In the genomic region with DNA sequence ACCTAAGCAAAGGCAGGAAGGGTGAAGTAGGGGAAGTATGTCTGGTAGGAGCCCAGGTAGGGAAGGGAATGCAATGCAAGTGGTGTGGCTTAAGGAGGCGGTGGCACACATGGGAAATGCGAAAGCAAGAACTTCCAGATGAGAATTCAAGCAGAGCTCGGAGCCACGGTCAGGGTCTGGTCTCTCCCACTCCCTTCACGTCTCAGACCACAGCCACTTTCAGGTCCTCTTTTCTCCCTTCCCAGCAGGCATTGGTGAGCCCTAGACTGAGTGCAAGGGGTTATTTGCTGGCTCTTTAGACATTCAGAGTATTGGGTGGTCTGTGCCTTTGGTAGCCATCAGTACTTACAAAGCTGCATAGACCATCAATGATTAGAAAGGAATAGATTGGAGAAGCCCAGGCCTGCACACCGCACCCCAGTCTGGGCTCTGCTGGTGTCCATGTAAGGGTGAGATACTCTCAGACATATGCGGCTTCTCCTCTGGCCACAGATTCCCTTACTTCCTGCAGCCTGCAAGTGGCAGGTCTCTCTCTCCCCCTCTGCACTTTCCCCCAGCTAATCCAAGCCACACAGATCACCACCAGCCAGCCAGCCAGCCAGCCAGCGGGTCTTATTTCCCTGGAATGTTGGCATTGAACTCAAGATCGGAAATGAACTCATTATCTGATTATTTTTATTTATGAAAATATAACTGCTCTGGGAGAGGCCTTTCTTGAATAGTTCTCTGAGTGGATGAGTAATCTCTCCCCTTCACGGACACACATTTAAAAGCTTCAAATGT, we compare ENCODE assay signal across 9 mouse cellular contexts.
DNase-seq lines count a peak whose midpoint lies in the region; ATAC-seq lines count a peak whose summit lies in the region.
"Had no signal": no experiment of that assay in that cellular context is flagged by ENCODE, and none has a peak within 500 bp of the region (broad histone marks: within the 10 kb centered on the region; RNA-seq: fewer than 3 reads in every experiment).

No protein-coding gene starts in this region.

- 61% methylated on average over 10 of the region's 10 CpGs for WGBS in heart, embryonic 14.5 days
- 71% methylated on average over 10 of the region's 10 CpGs for WGBS in heart, embryonic 11.5 days (ENCODE audit: insufficient replicate concordance)
- 82% methylated on average over 10 of the region's 10 CpGs for WGBS in forebrain, embryonic 13.5 days
- 80% methylated on average over 10 of the region's 10 CpGs for WGBS in hindbrain, embryonic 12.5 days

- no peaks in the 10 kb centered on the region for H3K9me3 ChIP-seq in heart, embryonic 14.5 days (ENCODE audit: control insufficient read depth, low read length)
- no peaks in the 10 kb centered on the region for H3K9me3 ChIP-seq in heart, embryonic 11.5 days (replicated peaks; ENCODE audit: control insufficient read depth, low read length)
- no peaks in the 10 kb centered on the region for H3K9me3 ChIP-seq in forebrain, embryonic 13.5 days (replicated peaks)
- no peaks in the 10 kb centered on the region for H3K9me3 ChIP-seq in hindbrain, embryonic 12.5 days (replicated peaks)

- intact Hi-C loops in left cerebral cortex, postnatal 4 days (cut with DNase I) = no loop called here

- no peaks in the 10 kb centered on the region for H3K36me3 ChIP-seq in heart, embryonic 14.5 days (ENCODE audit: control insufficient read depth, insufficient read depth, low read length)
- H3K36me3 ChIP-seq in heart, embryonic 11.5 days (ENCODE audit: control insufficient read depth, insufficient read depth, low read length) = no peaks in the 10 kb centered on the region
- H3K36me3 ChIP-seq in forebrain, embryonic 13.5 days (ENCODE audit: poor library complexity, severe bottlenecking) = no peaks in the 10 kb centered on the region
- H3K36me3 ChIP-seq in hindbrain, embryonic 12.5 days = no peaks in the 10 kb centered on the region

- H3K27ac ChIP-seq in heart, embryonic 14.5 days (replicated peaks in 1 of 2; ENCODE audit: control insufficient read depth in 1 of 2, insufficient read depth in 1 of 2, low read depth in 2 of 2, low read length in 2 of 2) = no peak overlapping the region
- no peak overlapping the region for H3K27ac ChIP-seq in heart, embryonic 11.5 days (ENCODE audit: low read depth, low read length)
- no peak overlapping the region for H3K27ac ChIP-seq in forebrain, embryonic 13.5 days
- no peak overlapping the region for H3K27ac ChIP-seq in hindbrain, embryonic 12.5 days
- H3K27ac ChIP-seq: liver, embryonic 14.5 days had no signal

- DNase-seq in NIH3T3 (ENCODE audit: low read depth) = peak; percentile 87
- DNase-seq in kidney, adult 8-10 months = peak; percentile 18 to 45
- peak; percentile 74 for DNase-seq in lung, postnatal 36 days
- DNase-seq in left cerebral cortex, postnatal 4 days = no peak

- H3K27me3 ChIP-seq in heart, embryonic 14.5 days (ENCODE audit: control insufficient read depth, insufficient read depth, low read length) = no peaks in the 10 kb centered on the region
- H3K27me3 ChIP-seq in heart, embryonic 11.5 days (ENCODE audit: control insufficient read depth, insufficient read depth, low read length) = no peaks in the 10 kb centered on the region
- no peaks in the 10 kb centered on the region for H3K27me3 ChIP-seq in forebrain, embryonic 13.5 days
- no peaks in the 10 kb centered on the region for H3K27me3 ChIP-seq in hindbrain, embryonic 12.5 days

- peak overlapping the region; percentile 14; the same call in 1 of the 2 replicates for H3K9ac ChIP-seq in heart, embryonic 14.5 days (ENCODE audit: low read length)
- no peak overlapping the region for H3K9ac ChIP-seq in heart, embryonic 11.5 days (ENCODE audit: low read depth, low read length)
- no peak overlapping the region for H3K9ac ChIP-seq in forebrain, embryonic 13.5 days
- H3K9ac ChIP-seq in hindbrain, embryonic 12.5 days = no peak overlapping the region
- H3K9ac ChIP-seq: liver, embryonic 14.5 days had no signal

- H3K4me3 ChIP-seq in heart, embryonic 14.5 days (ENCODE audit: control insufficient read depth in 1 of 2, insufficient read depth in 1 of 2, low read depth in 1 of 2, low read length in 2 of 2) = no peak overlapping the region
- no peak overlapping the region for H3K4me3 ChIP-seq in heart, embryonic 11.5 days (ENCODE audit: low read depth, low read length)
- no peak overlapping the region for H3K4me3 ChIP-seq in forebrain, embryonic 13.5 days
- H3K4me3 ChIP-seq in hindbrain, embryonic 12.5 days = no peak overlapping the region

- no peak overlapping the region for H3K4me2 ChIP-seq in heart, embryonic 14.5 days (ENCODE audit: low read length)
- H3K4me2 ChIP-seq in heart, embryonic 11.5 days = no peak overlapping the region
- H3K4me2 ChIP-seq in forebrain, embryonic 13.5 days = no peak overlapping the region
- no peak overlapping the region for H3K4me2 ChIP-seq in hindbrain, embryonic 12.5 days (replicated peaks)

- ATAC-seq in heart, embryonic 14.5 days (ENCODE audit: insufficient number of reproducible peaks, insufficient read depth, low FRiP score, low read depth) = no peak
- no peak for ATAC-seq in heart, embryonic 11.5 days (replicated peaks; ENCODE audit: insufficient number of reproducible peaks, low FRiP score, low TSS enrichment)
- ATAC-seq in forebrain, embryonic 13.5 days = no peak
- no peak for ATAC-seq in hindbrain, embryonic 12.5 days (ENCODE audit: low FRiP score)

- H3K4me1 ChIP-seq in heart, embryonic 14.5 days (ENCODE audit: control insufficient read depth in 2 of 2, insufficient read depth in 2 of 2, low read length in 2 of 2) = peaks cover 5 to 9% of the 10 kb centered on the region in 2 experiments; a peak in 3 of 4 replicates
- 0 out of 2 replicates have a peak, but pooled peaks cover 4% of the 10 kb centered on the region for H3K4me1 ChIP-seq in heart, embryonic 11.5 days (ENCODE audit: control insufficient read depth, insufficient read depth, low read length)
- no peaks in the 10 kb centered on the region; the same call in 1 of the 2 replicates for H3K4me1 ChIP-seq in forebrain, embryonic 13.5 days
- no peaks in the 10 kb centered on the region for H3K4me1 ChIP-seq in hindbrain, embryonic 12.5 days
